Mouse (Mus musculus) MN1 (cell line): Measurements from ENCODE around the gene Nek6.

ENCODE experiments used
- DNase-seq: peaks from one replicate; pipeline ENCODE4 v3.0.0-alpha.2; 2016; ENCODE audit warnings: low spot score

Nek6 gene

DNA sequence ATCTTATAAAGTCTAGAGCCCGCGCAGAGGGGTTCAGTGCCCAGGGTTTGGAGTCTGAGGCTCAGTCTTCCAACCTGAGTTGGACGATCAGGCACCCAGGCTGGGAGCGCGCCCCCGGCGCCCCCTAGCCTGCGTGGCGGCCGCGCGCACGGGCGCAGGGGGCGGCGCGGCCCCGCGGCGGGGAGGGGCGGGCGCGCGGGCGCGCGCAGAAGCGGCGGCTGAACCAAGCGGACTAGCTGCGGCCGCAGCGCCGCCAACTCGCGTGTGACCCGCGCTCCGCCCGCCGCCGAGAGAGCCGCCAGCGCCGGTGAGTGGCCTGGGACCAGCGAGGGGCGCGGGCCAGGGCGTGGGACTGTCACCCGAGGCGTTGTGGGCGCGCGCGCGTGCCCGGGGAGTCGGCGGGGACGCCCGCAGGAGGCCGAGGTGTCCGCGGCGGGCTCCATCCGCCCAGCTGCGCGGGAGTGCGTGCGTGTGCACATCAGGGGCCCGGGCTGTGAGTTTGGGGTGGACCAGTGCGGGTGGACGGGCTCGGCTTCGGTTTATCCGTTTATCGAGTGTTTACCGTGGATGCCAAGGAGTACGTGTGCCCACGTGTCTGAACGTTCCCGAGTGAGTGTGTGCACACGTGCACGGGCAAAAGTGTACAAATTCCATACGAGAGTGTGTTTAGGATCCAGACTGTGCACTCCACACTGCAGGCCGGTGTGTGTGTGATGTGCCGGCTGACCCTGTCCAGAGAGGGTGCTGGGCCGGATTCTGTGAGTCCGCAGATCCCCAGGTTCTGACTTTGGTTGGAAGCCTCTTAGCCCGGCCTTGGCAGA is at the start of gene Nek6:
Nek6 (plus strand) TSS at position 157 of the 821 bp plus-strand sequence.
- DNase-seq: peak; percentile 63

DNA sequence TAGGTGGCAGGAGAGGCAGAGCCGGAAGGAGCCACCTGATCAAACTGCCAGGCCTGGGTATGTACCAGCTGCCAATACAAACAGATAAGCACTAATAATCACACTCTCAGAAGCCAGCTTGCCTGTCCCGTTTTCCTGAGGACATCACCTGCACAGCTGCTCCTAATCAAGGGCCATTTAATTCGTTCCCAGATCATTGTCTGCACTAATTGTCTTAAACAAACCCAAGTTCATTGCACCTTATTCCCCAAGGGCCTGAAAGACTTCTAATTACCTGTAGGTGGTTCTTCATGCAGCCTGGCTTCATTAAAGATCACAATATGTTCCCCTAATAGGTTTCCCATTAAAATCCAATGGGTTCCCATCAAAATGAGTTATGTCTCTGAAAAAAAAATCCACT is 49.1 kb upstream of the Nek6 start:
- no peak for DNase-seq

DNA sequence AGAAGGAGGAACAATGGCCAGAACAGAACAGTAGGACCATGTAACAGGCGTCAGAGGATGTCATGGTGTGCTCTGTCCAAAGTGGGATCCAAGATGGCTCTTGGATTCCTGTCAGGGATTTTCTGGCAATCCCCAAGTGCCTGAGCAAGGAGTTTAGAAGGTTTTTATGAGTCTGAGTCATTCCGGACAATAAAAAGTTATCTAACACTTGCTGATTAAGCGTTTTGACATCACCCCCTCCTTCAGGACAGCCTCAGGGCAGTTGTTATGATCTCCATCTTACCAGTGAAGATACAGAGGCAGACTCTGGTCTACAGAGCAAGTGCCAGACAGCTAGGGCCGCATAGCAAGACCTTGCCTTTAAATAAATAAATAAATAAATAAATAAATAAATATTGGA is 42.6 kb upstream of the Nek6 start:
- DNase-seq: no peak

DNA sequence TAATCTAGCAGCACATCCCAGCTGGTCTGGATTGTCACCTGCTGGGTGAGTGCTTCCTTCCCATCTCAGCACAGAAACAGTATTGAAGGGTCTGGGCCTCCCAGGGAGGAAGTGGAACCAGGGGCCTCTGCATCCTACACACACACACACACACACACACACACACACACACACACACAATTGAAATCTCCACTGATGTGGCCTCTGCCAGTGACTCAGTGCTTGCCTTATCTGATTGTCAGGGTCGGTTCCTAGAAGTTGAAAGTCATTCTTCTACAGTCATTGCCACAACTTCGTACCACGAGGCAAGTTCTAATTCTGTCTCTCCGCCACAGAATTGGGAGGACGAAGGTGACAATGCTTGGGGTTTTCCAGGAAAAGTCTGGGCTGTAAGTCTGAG is 39.7 kb upstream of the Nek6 start:
- no peak for DNase-seq

DNA sequence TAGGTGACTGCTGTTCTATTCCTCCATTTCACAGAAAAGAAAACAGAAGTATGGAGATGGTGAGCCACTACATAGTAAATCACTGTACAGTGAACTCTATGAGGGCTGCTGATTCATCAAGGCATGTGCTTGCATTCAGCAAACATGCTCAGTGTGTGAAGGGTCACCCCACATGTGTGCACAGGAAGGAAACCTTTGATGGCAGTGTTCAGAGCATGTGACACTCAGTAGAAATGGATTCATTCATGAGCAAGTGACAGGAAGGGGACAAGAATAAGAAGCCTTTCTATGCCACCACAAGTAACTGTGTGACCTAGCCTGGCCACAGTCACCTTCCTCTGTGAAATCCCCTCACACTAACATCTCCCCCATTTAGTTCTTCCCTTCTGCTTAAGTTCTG is 38.6 kb upstream of the Nek6 start:
- no peak for DNase-seq

DNA sequence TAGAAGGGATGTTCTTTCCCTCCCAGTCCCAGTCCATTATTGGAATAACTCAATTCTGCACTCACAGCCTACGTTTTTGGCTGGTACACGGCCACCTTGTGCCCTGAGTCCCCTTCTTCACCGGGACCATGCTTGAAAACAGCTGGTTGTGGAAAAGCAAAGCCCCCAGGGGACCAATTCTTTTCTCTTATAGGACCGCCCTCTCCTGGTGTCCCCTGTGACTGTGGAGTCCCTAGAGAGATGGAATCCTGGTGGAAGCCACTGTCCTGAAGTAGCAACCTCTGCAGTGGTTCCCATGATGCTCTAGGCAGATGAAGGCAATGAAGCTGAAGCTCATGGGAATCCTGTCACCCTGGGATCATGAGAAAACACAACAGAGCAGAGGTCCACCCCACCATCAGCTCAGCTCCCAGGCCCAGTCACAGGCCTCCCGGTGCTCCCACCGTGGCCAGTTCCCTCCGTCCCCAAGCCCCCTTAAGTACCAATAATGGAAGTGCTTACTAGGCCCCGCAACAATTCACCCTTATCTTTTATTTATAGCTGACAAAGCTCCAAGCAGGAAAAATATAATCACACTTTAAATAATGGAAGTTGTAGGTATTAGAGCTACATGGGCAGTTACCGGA is 34.5 kb upstream of the Nek6 start:
- DNase-seq: no peak

DNA sequence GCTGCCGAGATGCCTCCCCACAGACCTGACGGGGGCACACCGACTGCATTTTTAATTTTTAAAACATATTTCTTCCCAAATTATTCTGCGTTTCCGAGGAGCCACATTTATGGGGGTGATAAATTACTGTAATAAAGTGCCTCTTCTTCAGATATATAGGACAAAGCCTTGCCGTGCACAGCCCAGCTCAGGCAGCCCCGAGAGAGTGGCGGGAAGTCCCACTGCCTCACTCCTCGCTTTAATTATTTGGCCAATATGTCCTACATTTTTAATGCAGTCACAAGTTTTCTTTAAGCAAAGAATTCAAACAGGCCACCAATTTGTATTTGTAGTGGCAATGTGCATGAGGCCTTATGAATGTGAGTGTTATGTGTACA is 34.0 kb upstream of the Nek6 start:
- no peak for DNase-seq

DNA sequence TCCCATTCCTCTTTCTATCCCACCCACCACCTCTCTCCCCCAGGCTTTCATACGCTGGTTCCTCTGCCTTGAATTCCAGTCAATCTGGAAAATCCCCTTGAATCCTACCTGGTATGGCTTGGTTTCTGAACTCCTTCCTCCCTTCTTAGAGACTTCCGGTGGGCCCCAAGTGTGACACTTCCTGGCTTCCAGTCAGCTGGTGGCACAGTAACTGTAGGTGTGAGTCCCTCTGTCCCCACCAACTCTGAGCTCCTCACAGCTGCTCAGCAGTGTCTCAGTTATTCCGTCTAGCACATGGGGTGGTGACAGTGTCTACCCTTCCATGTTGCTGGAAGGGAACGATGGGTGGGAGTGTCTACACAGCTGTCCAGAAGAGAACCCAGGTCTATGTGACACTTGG is 32.8 kb upstream of the Nek6 start:
- no peak for DNase-seq

DNA sequence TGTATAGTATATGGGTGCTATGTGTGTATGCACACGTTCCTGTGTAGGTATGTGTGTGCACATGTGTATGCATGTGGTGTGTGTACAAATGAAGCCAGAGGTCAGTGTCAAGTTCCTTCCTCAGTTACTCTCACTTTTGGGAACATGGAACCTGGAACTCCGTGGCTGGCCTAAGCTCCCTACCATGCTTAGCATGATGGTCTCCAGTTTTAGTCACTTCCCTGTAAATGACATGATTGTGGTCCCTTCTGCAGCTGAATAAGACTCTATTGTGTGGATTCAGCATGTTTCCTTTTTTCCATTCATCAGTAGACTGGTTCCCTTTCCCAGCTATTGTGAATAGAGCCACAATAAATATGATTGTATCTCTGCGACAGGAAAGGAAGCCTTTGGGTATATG is 31.9 kb upstream of the Nek6 start:
- no peak for DNase-seq

DNA sequence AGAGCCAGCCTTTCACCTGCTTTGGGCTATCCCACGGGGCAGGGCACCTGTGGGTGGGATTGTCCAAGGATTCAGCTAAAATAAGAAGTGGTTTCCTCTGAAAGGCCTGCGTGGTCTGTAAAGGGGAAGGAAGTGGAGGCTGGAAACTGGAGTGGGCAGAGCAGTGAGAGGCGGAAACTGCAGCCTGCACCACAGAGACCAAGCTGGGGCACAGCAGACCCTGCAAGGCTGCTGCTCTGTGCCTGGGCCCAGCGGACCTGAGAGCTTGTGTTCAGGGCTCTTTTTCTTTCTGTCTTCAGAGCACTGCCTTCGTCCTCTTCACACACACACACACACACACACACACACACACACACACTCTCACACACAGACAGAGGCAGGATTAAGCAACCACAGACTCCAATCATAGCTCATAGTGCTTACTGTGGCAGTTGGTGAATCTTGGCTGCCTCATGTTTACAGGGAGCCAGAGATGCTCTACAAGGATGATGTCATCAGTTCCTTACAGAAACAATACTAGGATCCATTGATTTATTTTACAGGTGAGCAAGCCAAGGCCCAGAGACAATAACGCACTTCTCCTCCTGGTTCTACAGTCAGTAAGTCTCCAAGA is 30.2 kb upstream of the Nek6 start:
- DNase-seq: no peak

DNA sequence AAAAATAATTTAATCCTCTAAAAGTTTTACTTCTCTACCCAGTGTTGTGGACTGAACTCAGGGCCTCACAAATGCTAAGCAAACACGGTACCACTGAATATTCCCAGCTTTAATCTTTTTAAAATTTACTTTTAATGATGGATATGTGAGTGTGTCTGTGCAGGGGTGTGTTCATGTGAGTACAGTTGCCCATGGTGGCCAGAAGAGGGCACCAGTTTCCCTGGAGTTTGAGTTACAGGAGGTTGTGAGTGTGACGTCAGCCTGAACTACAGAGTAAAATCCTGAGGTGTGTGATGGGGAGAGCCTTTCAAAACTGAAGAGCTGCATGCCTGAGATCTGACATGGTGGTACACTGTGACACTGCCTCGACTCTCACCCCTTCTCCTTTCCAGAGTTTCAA is 29.3 kb upstream of the Nek6 start:
- DNase-seq: no peak

DNA sequence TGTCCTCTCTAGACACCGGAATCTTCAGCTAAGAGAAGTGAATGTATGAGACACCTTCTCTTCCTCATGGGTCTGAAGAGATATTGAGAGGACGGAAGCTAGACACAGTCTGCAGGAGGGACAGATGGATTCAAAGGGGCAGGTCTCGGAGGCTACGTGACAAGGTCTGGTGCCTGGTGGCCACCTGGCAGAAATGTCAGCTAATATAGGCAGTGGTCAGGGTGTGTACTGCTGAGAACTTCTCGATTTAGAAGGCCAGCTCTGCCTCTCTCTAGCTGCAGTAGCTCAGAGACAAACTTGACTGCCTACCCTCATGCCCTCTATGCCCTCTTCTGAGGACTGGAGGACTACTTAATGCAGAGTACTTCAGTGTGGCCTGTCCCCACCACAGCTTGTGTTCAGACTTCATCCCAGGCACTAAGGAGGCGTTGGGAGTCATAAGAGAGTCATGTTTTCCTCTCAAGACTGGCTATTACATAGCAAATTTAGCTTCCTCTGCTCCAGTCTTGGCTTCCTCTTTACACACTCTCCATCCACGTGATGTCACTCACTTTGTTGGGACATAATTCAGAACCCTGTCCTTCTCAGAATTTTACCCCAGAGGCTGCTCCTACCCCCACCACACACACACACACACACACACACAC is 28.3 kb upstream of the Nek6 start:
- no peak for DNase-seq

DNA sequence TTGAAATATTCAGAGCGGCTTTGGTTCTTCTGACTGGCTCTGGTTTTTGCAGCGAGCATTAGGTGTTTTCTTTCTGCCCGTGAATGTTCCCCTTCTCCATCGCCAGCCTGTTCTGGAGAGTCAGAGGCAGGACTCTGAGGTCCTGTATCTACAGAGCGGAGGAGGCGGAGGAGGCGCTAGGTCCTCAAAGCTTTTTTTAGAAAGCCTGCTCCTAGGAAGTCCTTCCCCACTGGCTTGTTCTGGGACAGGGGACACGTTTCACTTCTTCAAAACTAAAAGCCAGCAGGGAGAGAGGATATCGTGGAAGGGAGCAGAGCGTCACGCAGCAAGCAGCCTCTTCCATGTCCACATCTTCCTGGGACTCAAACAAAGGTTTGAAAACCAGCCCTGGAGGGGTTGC is 26.9 kb upstream of the Nek6 start:
- no peak for DNase-seq

DNA sequence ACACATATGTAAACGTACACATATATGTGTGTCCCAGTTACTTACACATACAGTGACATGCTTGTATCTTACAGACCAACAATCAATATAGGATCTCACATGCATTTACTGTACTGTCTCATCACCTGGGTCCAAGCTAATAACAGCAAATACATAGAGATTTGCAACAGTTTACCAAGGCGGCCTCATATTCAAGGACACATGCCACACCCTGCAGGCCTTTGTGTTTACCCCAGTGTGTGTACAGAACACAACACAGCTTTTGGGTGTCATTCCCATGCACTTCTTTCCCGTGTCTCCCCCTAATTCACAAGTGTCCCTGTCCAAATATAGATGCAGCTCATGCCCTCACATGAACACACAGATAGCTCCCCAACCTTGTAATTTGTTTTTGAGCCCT is 26.0 kb upstream of the Nek6 start:
- no peak for DNase-seq

DNA sequence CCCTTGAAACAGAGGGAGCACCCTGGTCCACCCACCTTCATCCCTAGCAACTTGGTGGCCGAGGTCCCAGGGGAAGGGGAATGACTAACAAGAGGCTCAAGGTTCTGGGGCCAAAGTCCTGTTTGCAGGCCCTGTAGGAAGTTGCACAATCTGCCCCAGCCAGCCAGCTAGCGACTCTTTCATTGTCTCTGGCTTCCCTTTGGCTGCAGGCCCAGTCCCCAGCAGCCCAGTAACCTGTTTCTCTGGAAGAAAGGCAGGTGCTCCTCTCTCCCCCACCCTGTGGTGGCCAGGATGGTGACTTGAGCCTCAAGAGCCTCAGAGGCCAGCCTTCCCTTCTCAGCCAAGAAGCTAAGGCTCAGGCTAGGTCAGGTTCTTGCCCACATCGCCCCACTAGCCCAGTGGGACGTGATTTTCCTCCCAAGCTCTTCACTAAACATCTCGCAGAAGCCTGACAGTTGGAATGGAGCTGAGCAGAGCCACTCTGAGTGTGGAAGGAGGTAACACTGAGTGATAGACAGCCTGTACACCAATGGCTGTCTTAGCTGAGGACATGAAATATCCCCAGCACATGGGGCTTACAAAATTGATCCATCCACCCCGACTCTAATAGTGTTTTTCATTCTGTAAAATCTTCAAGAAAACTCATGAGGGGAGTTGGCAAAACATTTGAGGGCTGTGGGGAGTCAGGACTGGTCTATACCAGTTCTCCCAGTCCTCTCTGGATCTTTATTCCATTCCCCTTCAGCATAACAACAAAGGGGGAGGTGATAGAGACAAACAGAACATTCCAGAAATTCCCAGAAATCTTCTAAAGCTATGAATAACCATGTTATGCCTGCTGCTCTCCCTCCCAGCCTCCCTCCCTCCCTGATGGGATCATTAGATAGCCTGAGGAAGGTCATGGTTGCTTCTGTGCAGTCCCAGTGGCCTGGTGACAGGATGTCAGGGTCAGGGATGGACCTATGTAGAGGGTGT is 25.2 kb upstream of the Nek6 start:
- DNase-seq: peak; percentile 66

DNA sequence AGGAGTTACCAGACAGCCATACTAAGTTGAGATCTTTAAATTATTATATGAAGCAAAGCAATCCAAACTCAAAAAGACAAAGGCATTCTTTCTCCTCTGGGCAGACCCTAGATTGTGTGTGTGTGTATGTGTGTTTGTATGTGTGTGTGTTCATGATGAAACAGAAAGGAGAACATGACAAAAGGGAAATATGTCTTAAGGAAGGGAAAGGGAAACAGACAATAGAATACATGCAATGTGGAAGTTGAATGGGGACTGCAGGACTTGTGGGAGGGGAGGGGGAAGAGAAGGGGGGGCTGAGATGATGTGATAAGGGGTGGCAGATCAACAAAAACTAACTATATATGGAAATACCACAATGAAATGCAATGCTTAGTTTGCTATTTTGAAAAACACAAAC is 13.8 kb upstream of the Nek6 start:
- DNase-seq: no peak

DNA sequence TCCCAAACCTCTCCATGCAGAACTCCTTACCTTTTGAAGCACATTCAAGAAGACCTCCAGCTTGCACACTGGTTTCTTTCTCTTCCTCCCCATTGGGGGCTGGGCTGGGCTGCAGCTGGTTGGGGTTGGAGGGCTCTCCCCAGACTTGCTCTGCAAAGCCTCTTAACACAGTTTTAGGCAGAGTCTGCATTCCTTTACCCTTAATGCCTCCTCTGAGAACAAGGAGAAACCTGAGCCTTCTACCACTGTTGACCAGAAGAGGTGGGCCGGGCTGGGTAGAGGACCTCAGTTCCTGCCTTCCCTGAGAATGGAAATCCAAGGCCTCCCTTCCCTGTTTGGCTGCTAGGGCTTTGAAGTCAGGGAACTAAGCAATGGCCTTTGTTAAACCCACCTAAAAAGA is 9.8 kb upstream of the Nek6 start:
- no peak for DNase-seq

DNA sequence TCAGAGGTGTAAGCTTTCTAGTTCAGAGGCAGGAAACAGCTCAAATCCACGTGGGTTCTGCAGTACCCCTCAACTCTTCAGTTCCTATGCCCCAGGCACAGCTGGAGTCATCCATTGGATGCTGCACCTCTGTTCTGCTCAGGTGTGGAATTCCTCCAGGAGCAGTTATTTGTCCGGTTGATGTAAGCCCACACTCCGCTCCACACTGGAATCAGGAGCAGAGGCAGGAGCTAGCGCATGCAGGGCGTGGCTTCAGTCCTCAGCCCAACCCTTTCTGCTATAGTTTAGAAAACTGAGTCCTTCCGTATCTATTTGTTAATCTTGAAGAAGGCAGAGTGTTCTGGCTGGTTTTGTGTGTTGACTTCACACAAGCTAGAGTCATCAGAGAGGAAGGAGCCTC is 9.3 kb upstream of the Nek6 start:
- no peak for DNase-seq

DNA sequence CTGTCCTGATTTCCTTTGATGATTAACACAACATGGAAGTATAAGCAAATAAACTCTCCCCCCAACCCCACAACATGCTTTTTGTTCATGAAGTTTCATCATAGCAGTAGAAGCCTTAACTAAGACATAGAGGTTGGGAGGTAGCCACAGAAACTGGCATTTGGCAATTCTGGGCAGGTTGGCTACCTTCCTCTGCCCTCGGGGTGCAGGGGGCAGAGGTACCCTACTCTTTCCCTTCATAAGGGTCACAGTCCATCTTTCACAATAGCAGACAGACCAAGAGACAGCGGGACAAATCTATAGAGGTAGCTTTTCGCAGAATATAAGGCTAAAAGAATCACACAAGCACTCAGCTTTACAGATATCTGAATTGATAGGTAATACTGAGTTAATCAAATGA is 8.7 kb upstream of the Nek6 start:
- DNase-seq: no peak

DNA sequence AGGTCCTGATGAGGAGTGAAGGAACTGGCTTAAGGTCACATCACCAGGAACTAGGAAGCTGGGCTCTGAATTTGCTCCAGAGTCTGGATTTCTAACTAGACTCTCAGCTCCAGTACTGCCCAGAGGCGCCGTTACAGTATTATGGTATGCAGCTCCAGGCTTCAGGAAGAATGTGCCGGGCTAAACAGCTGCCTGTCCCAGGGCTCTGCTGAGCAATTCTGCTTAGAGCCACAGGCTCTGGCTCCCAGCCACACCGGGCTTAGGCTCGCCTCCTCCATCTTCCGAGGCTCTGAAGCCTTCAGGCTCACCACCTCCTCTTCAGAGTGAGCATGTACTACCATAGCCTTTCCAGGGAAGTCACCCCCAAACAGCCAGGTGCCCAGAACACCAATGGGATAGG is 7.1 kb upstream of the Nek6 start:
- no peak for DNase-seq

DNA sequence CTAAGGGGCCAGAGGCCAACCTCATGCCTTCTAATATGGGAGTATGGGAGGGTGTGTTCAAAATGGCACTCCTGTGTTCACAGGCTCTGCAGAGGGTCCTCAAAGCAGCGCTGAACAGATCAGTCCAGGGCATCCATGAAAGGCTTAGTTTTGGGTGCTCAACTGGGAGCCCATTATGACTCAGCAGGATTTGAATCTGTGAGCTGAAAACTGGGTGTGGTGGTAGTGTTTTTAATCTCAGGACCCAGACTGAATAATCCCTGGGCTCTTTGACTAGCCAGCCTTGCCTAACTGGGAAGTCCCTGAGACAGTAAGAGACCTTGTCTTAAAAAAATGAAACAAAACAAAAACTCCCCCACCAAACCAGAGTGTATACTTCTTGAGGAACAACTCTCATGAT is 4.3 kb upstream of the Nek6 start:
- DNase-seq: no peak
